Mouse (Mus musculus) CH12.LX (cell line): ENCODE results near the gene Prkn. TPM values are rescaled to one million over a fixed set of nuclear protein-coding genes. Genes with fewer than 3 reads are reported as not detected.

Experiments used
- DNase-seq: peaks from one replicate; pipeline ENCODE4 v3.0.0-alpha.2; 2013; ENCODE audit errors: extremely low read depth
- H3K27ac ChIP-seq: 2 replicates; pipeline ENCODE4 v1.5.1; 2012; ENCODE audit warnings: low read depth, mild to moderate bottlenecking, control low read depth, moderate library complexity; ENCODE audit not compliant: insufficient read depth
- H3K27me3 ChIP-seq: replicated peaks from 2 replicates; pipeline ENCODE3; 2012; ENCODE audit warnings: inconsistent platforms
- H3K36me3 ChIP-seq, 2 experiments: replicated peaks in 1 of 2; 2 replicates each; pipeline versions ENCODE3 to v1.6.1; 2012; ENCODE audit warnings: inconsistent platforms in 1 of 2, low read length in 1 of 2, mild to moderate bottlenecking in 1 of 2, mixed read lengths in 1 of 2, moderate library complexity in 1 of 2; ENCODE audit not compliant: control insufficient read depth in 1 of 2, insufficient read depth in 1 of 2
- H3K4me1 ChIP-seq, 2 experiments: 2 replicates each; pipeline ENCODE4 v1.6.1; 2012; ENCODE audit warnings: inconsistent platforms in 1 of 2, moderate library complexity in 1 of 2; ENCODE audit not compliant: insufficient read depth in 2 of 2, control insufficient read depth in 1 of 2
- H3K4me2 ChIP-seq: 2 replicates; pipeline ENCODE4 v1.6.1; 2012; ENCODE audit warnings: low read depth, mild to moderate bottlenecking, control low read depth; ENCODE audit not compliant: poor library complexity, insufficient read depth, severe bottlenecking
- H3K4me3 ChIP-seq, 3 experiments: fragments of 150-350 bp in 1 of 3; sonication (generic) in 1 of 3; replicated peaks in 1 of 3; 2 replicates each; pipeline versions ENCODE3 to v1.5.1; 2011 to 2012; ENCODE audit warnings: low read depth in 2 of 3, low read length in 2 of 3, mild to moderate bottlenecking in 2 of 3, moderate library complexity in 2 of 3, control low read depth in 1 of 3, improper control_type of control experiment in 1 of 3, inconsistent platforms in 1 of 3, mixed read lengths in 1 of 3; ENCODE audit not compliant: poor library complexity in 1 of 3
- H3K79me2 ChIP-seq: replicated peaks from 2 replicates; pipeline ENCODE4 v1.6.1; 2012; ENCODE audit warnings: mild to moderate bottlenecking, moderate library complexity; ENCODE audit not compliant: control insufficient read depth, poor library complexity, insufficient read depth, severe bottlenecking; ENCODE audit errors: extremely low read depth
- H3K9ac ChIP-seq: 2 replicates; pipeline ENCODE4 v1.6.1; 2012; ENCODE audit warnings: low read depth, mild to moderate bottlenecking, control low read depth, moderate library complexity; ENCODE audit not compliant: insufficient read depth
- H3K9me3 ChIP-seq: replicated peaks from 2 replicates; pipeline ENCODE3; 2012; ENCODE audit warnings: low read length, inconsistent platforms, mixed read lengths
- BHLHE40 ChIP-seq: IDR thresholded peaks from 2 replicates; pipeline ENCODE4 v1.6.1; 2011; ENCODE audit warnings: mild to moderate bottlenecking, low read depth, low read length, improper control_type of control experiment
- CHD2 ChIP-seq: IDR thresholded peaks from 2 replicates; pipeline ENCODE4 v1.6.1; 2011; ENCODE audit warnings: low read length, improper control_type of control experiment
- ELF1 ChIP-seq: IDR thresholded peaks from 2 replicates; pipeline ENCODE4 v1.6.1; 2014; ENCODE audit warnings: low read depth, mild to moderate bottlenecking, inconsistent platforms, low read length, improper control_type of control experiment
- EP300 ChIP-seq: IDR thresholded peaks from 2 replicates; pipeline ENCODE4 v1.6.1; 2011; ENCODE audit warnings: low read length, improper control_type of control experiment
- ETS1 ChIP-seq: conservative IDR thresholded peaks from 2 replicates; pipeline ENCODE4 v1.6.1; 2012; ENCODE audit warnings: low read depth, mild to moderate bottlenecking, inconsistent platforms, low read length, improper control_type of control experiment, moderate library complexity
- GABPA ChIP-seq: IDR thresholded peaks from 2 replicates; pipeline ENCODE4 v1.6.1; 2012; ENCODE audit warnings: low read depth, low read length, improper control_type of control experiment, inconsistent platforms; ENCODE audit not compliant: insufficient replicate concordance
- HCFC1 ChIP-seq: IDR thresholded peaks from 2 replicates; pipeline ENCODE4 v1.6.1; 2012; ENCODE audit warnings: low read depth, mild to moderate bottlenecking, inconsistent platforms, low read length, improper control_type of control experiment
- IRF4 ChIP-seq: IDR thresholded peaks from 2 replicates; pipeline ENCODE4 v1.6.1; 2014; ENCODE audit warnings: low read depth, mild to moderate bottlenecking, inconsistent platforms, low read length, improper control_type of control experiment
- JUND ChIP-seq: conservative IDR thresholded peaks from 2 replicates; pipeline ENCODE4 v1.6.1; 2011; ENCODE audit warnings: low read depth, low read length, improper control_type of control experiment
- KAT2A ChIP-seq: IDR thresholded peaks from 2 replicates; pipeline ENCODE4 v1.6.1; 2012; ENCODE audit warnings: low read length, improper control_type of control experiment, inconsistent platforms; ENCODE audit not compliant: insufficient replicate concordance
- MXI1 ChIP-seq: IDR thresholded peaks from 2 replicates; pipeline ENCODE4 v1.6.1; 2011; ENCODE audit warnings: mild to moderate bottlenecking, low read depth, low read length, improper control_type of control experiment
- MYC ChIP-seq: IDR thresholded peaks from 2 replicates; pipeline ENCODE4 v1.6.1; 2011; ENCODE audit warnings: low read depth, mild to moderate bottlenecking, improper control_type of control experiment, low read length
- NRF1 ChIP-seq: IDR thresholded peaks from 2 replicates; pipeline ENCODE4 v1.6.1; 2014; ENCODE audit warnings: low read depth, mild to moderate bottlenecking, inconsistent platforms, low read length, improper control_type of control experiment, moderate library complexity
- PAX5 ChIP-seq: IDR thresholded peaks from 2 replicates; pipeline ENCODE4 v1.6.1; 2012; ENCODE audit warnings: low read length, inconsistent platforms, mixed read lengths
- POLR2A ChIP-seq: IDR thresholded peaks from 2 replicates; pipeline ENCODE4 v1.6.1; 2011; ENCODE audit warnings: low read depth, mild to moderate bottlenecking, improper control_type of control experiment, low read length
- POLR2AphosphoS2 ChIP-seq: IDR thresholded peaks from 2 replicates; pipeline ENCODE4 v1.6.1; 2011; ENCODE audit warnings: low read depth, low read length, improper control_type of control experiment
- RAD21 ChIP-seq: IDR thresholded peaks from 2 replicates; pipeline ENCODE4 v1.6.1; 2011; ENCODE audit warnings: low read depth, mild to moderate bottlenecking, low read length, improper control_type of control experiment, moderate library complexity
- SIN3A ChIP-seq: IDR thresholded peaks from 2 replicates; pipeline ENCODE4 v1.6.1; 2012; ENCODE audit warnings: low read length, improper control_type of control experiment, inconsistent platforms
- SMC3 ChIP-seq: IDR thresholded peaks from 2 replicates; pipeline ENCODE4 v1.6.1; 2011; ENCODE audit warnings: low read depth, low read length, improper control_type of control experiment
- TCF12 ChIP-seq: IDR thresholded peaks from 2 replicates; pipeline ENCODE4 v1.6.1; 2014; ENCODE audit warnings: low read depth, mild to moderate bottlenecking, inconsistent platforms, low read length, improper control_type of control experiment
- UBTF ChIP-seq: IDR thresholded peaks from 2 replicates; pipeline ENCODE4 v1.6.1; 2012; ENCODE audit warnings: low read depth, mild to moderate bottlenecking, inconsistent platforms, low read length, improper control_type of control experiment, moderate library complexity
- USF2 ChIP-seq: conservative IDR thresholded peaks from 2 replicates; pipeline ENCODE4 v1.6.1; 2011; ENCODE audit warnings: low read depth, low read length, improper control_type of control experiment
- ZC3H11A ChIP-seq: IDR thresholded peaks from 2 replicates; pipeline ENCODE4 v1.6.1; 2012; ENCODE audit warnings: low read depth, mild to moderate bottlenecking, inconsistent platforms, low read length, improper control_type of control experiment
- ZMIZ1 ChIP-seq: IDR thresholded peaks from 2 replicates; pipeline ENCODE4 v1.6.1; 2012; ENCODE audit warnings: low read depth, mild to moderate bottlenecking, inconsistent platforms, low read length, improper control_type of control experiment
- ZNF384 ChIP-seq: IDR thresholded peaks from 2 replicates; pipeline ENCODE4 v1.6.1; 2012; ENCODE audit warnings: low read depth, low read length, improper control_type of control experiment, inconsistent platforms
- dilution Hi-C: fragments of 300-500 bp; cut with MboI; formaldehyde crosslinking; loops from 2 replicates; pipeline ENCODE4 v1.14.3; 2020; ENCODE audit warnings: low sequenced_read_pairs; ENCODE audit not compliant: extremely low pct_unique_long_range_greater_than_20kb, extremely low pct_ligation_motif_present
- in situ Hi-C: fragments of 300-500 bp; cut with MboI; formaldehyde crosslinking; loops from 3 replicates; pipeline ENCODE4 v1.14.3; 2019; ENCODE audit warnings: low sequenced_read_pairs, low pct_ligation_motif_present, low pct_unique_long_range_greater_than_20kb, mixed read lengths
- polyA plus RNA-seq: library from polyadenylated mRNA; unstranded; fragments of >175 nt; gene quantifications from 2 replicates; pipeline ENCODE4 v1.2.1, GENCODE M21; 2012; ENCODE audit warnings: low read depth; ENCODE audit not compliant: insufficient read length
- total RNA-seq, 2 experiments: library from RNA; depleted of rRNA; stranded (reverse); fragments of 300-350 nt in 1 of 2; fragments of >200 nt in 1 of 2; gene quantifications; 2 replicates each; pipeline ENCODE4 v1.2.3; 2012 to 2014

The Prkn gene
- total and polyA plus RNA-seq, 3 experiments, result 0.08 TPM; not detected in 2

DNA sequence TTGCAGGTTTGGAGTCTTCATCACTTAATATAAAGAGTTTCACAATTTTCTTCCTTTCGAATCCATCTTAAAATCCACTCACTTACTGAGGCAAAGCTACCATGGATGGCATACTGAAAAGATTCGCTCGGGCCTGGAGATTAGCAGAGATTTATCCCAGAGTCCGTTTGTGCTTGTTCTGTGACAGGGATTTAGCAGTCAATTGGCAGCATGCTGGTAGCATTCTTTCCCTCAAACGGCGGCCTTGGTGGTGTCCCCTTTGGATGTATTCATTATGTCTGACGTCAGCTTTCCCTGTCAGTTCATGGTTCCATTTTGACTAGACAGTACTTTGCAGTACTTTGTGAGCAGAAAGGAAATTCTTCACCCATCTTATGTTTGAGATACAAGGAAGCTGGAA is 662.4 kb downstream of the Prkn start:
- in situ Hi-C loops (no loop called here), dilution Hi-C loops (no loop called here)
- TF ChIP-seq SMC3 (no peak), IRF4 (no peak), POLR2AphosphoS2 (no peak), GABPA (no peak), USF2 (no peak), ELF1 (no peak), KAT2A (no peak), MXI1 (no peak), POLR2A (no peak), JUND (no peak), UBTF (no peak), CHD2 (no peak), PAX5 (no peak), MYC (no peak)
- H3K27me3 ChIP-seq, result no peaks in the 10 kb centered on the region
- H3K79me2 ChIP-seq, result no peaks in the 10 kb centered on the region
- no peak overlapping the region for H3K4me2 ChIP-seq
- no peaks in the 10 kb centered on the region for H3K36me3 ChIP-seq
- no peak for DNase-seq
- H3K4me1 ChIP-seq, result no peaks in the 10 kb centered on the region
- no peak overlapping the region for H3K4me3 ChIP-seq
- no peak overlapping the region for H3K9ac ChIP-seq
- H3K9me3 ChIP-seq, result no peaks in the 10 kb centered on the region
- H3K27ac ChIP-seq, result no peak overlapping the region

DNA sequence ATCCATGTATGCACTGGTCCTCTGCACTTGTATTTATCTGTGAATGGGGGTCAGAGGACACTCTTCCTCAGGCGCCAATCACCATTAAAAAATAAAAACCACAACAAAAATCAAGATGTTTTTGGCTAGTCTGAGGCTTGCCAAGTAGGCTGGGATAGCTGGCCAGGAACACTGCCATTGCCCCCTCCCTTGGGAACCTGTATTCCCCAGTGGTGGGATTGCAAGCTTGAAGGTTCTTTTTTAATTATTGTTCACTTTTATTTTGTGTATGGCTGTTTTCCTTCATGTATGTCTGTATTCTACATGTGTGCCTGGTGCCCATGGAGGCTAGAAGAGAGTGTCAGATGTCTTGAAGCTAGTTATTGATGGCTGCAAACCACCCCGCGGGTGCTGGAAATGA is 664.3 kb downstream of the Prkn start:
- no peaks in the 10 kb centered on the region for H3K79me2 ChIP-seq
- in situ Hi-C loops, result no loop called here
- dilution Hi-C loops, result no loop called here
- H3K9me3 ChIP-seq, result no peaks in the 10 kb centered on the region
- no peaks in the 10 kb centered on the region for H3K36me3 ChIP-seq
- no peak overlapping the region for H3K27ac ChIP-seq
- TF ChIP-seq ZC3H11A (no peak), MYC (no peak), BHLHE40 (no peak), ETS1 (no peak), MXI1 (no peak), EP300 (no peak), SIN3A (no peak), HCFC1 (no peak), NRF1 (no peak), POLR2AphosphoS2 (no peak), TCF12 (no peak), RAD21 (no peak), ZNF384 (no peak), POLR2A (no peak), ZMIZ1 (no peak)
- H3K4me1 ChIP-seq, result no peaks in the 10 kb centered on the region
- H3K4me2 ChIP-seq, result no peak overlapping the region
- H3K27me3 ChIP-seq, result no peaks in the 10 kb centered on the region
- no peak overlapping the region for H3K4me3 ChIP-seq
- no peak for DNase-seq
- no peak overlapping the region for H3K9ac ChIP-seq
